Mouse (Mus musculus) liver, embryonic 14.5 days (tissue): Measurements from ENCODE around the gene Gm10974. TPM values are rescaled to one million over a fixed set of nuclear protein-coding genes. Genes with fewer than 3 reads are reported as not detected.

Experiments used
- ATAC-seq: fragments of 200-750 bp; cut with Nextera tagmentation; 2 replicates; pipeline ENCODE4 v1.8.0; 2017; ENCODE audit warnings: moderate number of reproducible peaks, mild to moderate bottlenecking, moderate library complexity; ENCODE audit not compliant: insufficient read depth
- DNase-seq, 3 experiments: peaks; one replicate each; pipeline ENCODE4 v3.0.0-alpha.2; 2012 to 2013; ENCODE audit warnings: low read depth in 3 of 3, low spot score in 3 of 3
- H3K27ac ChIP-seq: fragments of 300-500 bp; sonication (generic); 2 replicates; pipeline ENCODE4 v1.5.1; 2014; ENCODE audit warnings: moderate library complexity, mild to moderate bottlenecking, control low read depth, inconsistent platforms
- H3K27me3 ChIP-seq: fragments of 300-500 bp; sonication (generic); 2 replicates; pipeline ENCODE4 v1.6.1; 2014; ENCODE audit warnings: mild to moderate bottlenecking, low read length, moderate library complexity; ENCODE audit not compliant: control insufficient read depth, insufficient read depth
- H3K36me3 ChIP-seq: fragments of 300-500 bp; sonication (generic); replicated peaks from 2 replicates; pipeline ENCODE4 v1.6.1; 2014; ENCODE audit warnings: low read depth; ENCODE audit not compliant: control insufficient read depth, insufficient read depth
- H3K4me1 ChIP-seq, 2 experiments: fragments of 200-500 bp in 1 of 2; fragments of 300-500 bp in 1 of 2; sonication (generic) in 1 of 2; replicated peaks; 2 replicates each; pipeline ENCODE4 v1.6.1; 2012 to 2014; ENCODE audit warnings: antibody characterized with exemption in 1 of 2, inconsistent platforms in 1 of 2, low read length in 1 of 2; ENCODE audit not compliant: control insufficient read depth in 2 of 2, insufficient read depth in 2 of 2
- H3K4me2 ChIP-seq: fragments of 300-500 bp; sonication (generic); 2 replicates; pipeline ENCODE4 v1.6.1; 2014; ENCODE audit warnings: low read depth, mild to moderate bottlenecking, control low read depth, moderate library complexity
- H3K4me3 ChIP-seq, 2 experiments: fragments of 200-500 bp in 1 of 2; fragments of 300-500 bp in 1 of 2; sonication (generic) in 1 of 2; 2 replicates each; pipeline ENCODE4 v1.5.1; 2012 to 2014; ENCODE audit warnings: low read depth in 2 of 2, low read length in 2 of 2, mild to moderate bottlenecking in 2 of 2, control low read depth in 1 of 2, inconsistent platforms in 1 of 2, moderate library complexity in 1 of 2; ENCODE audit not compliant: insufficient read depth in 1 of 2
- H3K9ac ChIP-seq: fragments of 300-500 bp; sonication (generic); replicated peaks from 2 replicates; pipeline ENCODE4 v1.6.1; 2014; ENCODE audit warnings: mild to moderate bottlenecking, control low read depth, moderate library complexity
- H3K9me3 ChIP-seq: fragments of 300-500 bp; sonication (generic); 2 replicates; pipeline ENCODE4 v1.6.1; 2016; ENCODE audit warnings: low read length, mixed read lengths; ENCODE audit not compliant: control insufficient read depth
- CTCF ChIP-seq: IDR thresholded peaks from 2 replicates; pipeline ENCODE4 v1.5.1; 2016; ENCODE audit warnings: antibody characterized with exemption, low read depth, control low read depth
- EP300 ChIP-seq: IDR thresholded peaks from 2 replicates; pipeline ENCODE4 v1.6.1; 2016; ENCODE audit warnings: antibody characterized with exemption, low read depth
- WGBS: fragments of 180-500 bp; shearing (Covaris S2); extraction: QIAGEN DNeasy Blood & Tissue Kit; methylation state at CpG from one replicate; pipeline ENCODE4 v1.1.7; 2014; ENCODE audit not compliant: insufficient replicate concordance; 5-methylcytosine and 5-hydroxymethylcytosine counted together
- polyA plus RNA-seq, 2 experiments: library from polyadenylated mRNA; depleted of rRNA in 1 of 2; stranded (reverse) in 1 of 2; unstranded in 1 of 2; fragments of >200 nt; fragmentation: Nextera tagmentation in 1 of 2; extraction: Ambion mirVana in 1 of 2; gene quantifications; 2 replicates each; pipeline versions ENCODE4 v1.2.1 to v1.2.3; 2012 to 2014

The Gm10974 gene
- polyA plus RNA-seq (2012; rRNA removed) (not detected in 2 replicates), polyA plus RNA-seq (2014; fragmentation: Nextera tagmentation; extraction: Ambion mirVana) (not detected in 2 replicates)

- ATAC-seq = no peak
Observed at GRCm38 (mm10) chr7:66365904-66366303, at the start of gene Gm10974. Gene Gm10974, plus strand, starts transcription at chr7:66365905.

GRCm38 (mm10) chr7:66318147-66318546 is 47.6 kb upstream of the Gm10974 start:
- no peak for TF ChIP-seq EP300
- no peak for TF ChIP-seq CTCF
- Histone ChIP-seq H3K4me2 (no peak overlapping the region), H3K4me1 (no peaks in the 10 kb centered on the region), H3K27me3 (no peaks in the 10 kb centered on the region), H3K27ac (no peak overlapping the region), H3K36me3 (no peaks in the 10 kb centered on the region), H3K4me3 (no peak overlapping the region), H3K9me3 (no peaks in the 10 kb centered on the region), H3K9ac (no peak overlapping the region)
- WGBS = 76% methylated on average over 6 of the region's 6 CpGs
- ATAC-seq (no peak), DNase-seq (no peak)

More at GRCm38 (mm10) chr7:66365904-66366303, at the start of gene Gm10974:
- no peaks in the 10 kb centered on the region for H3K36me3 ChIP-seq
- no peaks in the 10 kb centered on the region for H3K27me3 ChIP-seq
- no peak for DNase-seq
- 50% methylated on average over 2 of the region's 2 CpGs for WGBS
- no peaks in the 10 kb centered on the region; the same call in 1 of the 2 replicates for H3K9me3 ChIP-seq
- H3K4me2 ChIP-seq = no peak within 1 kb of the TSS
- H3K9ac ChIP-seq = no peak within 1 kb of the TSS
- no peak for TF ChIP-seq EP300
- TF ChIP-seq CTCF = no peak
- no peak within 1 kb of the TSS for H3K4me3 ChIP-seq
- H3K27ac ChIP-seq = no peak within 1 kb of the TSS
- H3K4me1 ChIP-seq = peaks cover 0 to 11% of the 10 kb centered on the region in 2 experiments; a peak in 2 of 4 replicates

GRCm38 (mm10) chr7:66320996-66321395 is 44.7 kb upstream of the Gm10974 start:
- DNase-seq (no peak), ATAC-seq (no peak)
- no peak overlapping the region for H3K27ac ChIP-seq
- H3K9me3 ChIP-seq = no peaks in the 10 kb centered on the region
- H3K27me3 ChIP-seq = no peaks in the 10 kb centered on the region
- no peak for TF ChIP-seq CTCF
- TF ChIP-seq EP300 = no peak
- WGBS = 58% methylated on average over 5 of the region's 5 CpGs
- H3K36me3 ChIP-seq = no peaks in the 10 kb centered on the region
- H3K4me2 ChIP-seq = no peak overlapping the region
- no peak overlapping the region for H3K4me3 ChIP-seq
- no peak overlapping the region for H3K9ac ChIP-seq
- no peaks in the 10 kb centered on the region for H3K4me1 ChIP-seq

- Histone ChIP-seq H3K9ac (no peak overlapping the region), H3K4me3 (no peak overlapping the region), H3K36me3 (no peaks in the 10 kb centered on the region), H3K4me1 (no peaks in the 10 kb centered on the region), H3K9me3 (no peaks in the 10 kb centered on the region), H3K27me3 (no peaks in the 10 kb centered on the region), H3K27ac (no peak overlapping the region), H3K4me2 (no peak overlapping the region)
- DNase-seq = no peak
- WGBS = 65% methylated on average over 9 of the region's 9 CpGs
- no peak for ATAC-seq
- TF ChIP-seq EP300 (no peak), CTCF (no peak)
Observed at GRCm38 (mm10) chr7:66323252-66324015, 42.3 kb upstream of the Gm10974 start.

- Histone ChIP-seq H3K4me1 (no peaks in the 10 kb centered on the region), H3K9me3 (no peaks in the 10 kb centered on the region), H3K4me3 (no peak overlapping the region), H3K27ac (no peak overlapping the region), H3K27me3 (no peaks in the 10 kb centered on the region), H3K9ac (no peak overlapping the region), H3K4me2 (no peak overlapping the region), H3K36me3 (no peaks in the 10 kb centered on the region)
- no peak for ATAC-seq
- TF ChIP-seq EP300 = no peak
- 63% methylated on average over 3 of the region's 3 CpGs for WGBS
- DNase-seq = no peak
Observed at GRCm38 (mm10) chr7:66325419-66326053, 40.2 kb upstream of the Gm10974 start.
